Mouse (Mus musculus) megakaryocyte, adult 5-6 weeks (primary cell): Measurements from ENCODE around the gene Dclre1a. TPM values are rescaled to one million over a fixed set of nuclear protein-coding genes. Genes with fewer than 3 reads are reported as not detected.
A peak's percentile ranks its signal among the peaks of the same experiment; 100 is the strongest.

Source experiments
- ATAC-seq: 2 replicates; pipeline ENCODE4 v1.8.0; 2016; ENCODE audit warnings: mild to moderate bottlenecking, inconsistent platforms; ENCODE audit not compliant: poor library complexity, severe bottlenecking
- total RNA-seq, 2 experiments: library from RNA; stranded (forward) in 1 of 2; stranded (reverse) in 1 of 2; fragments of 153-499, 151-499 nt in 1 of 2; fragments of 221-1000, 200-1000 nt in 1 of 2; gene quantifications; 2 replicates each; pipeline versions ENCODE4 v1.2.3 to v1.2.4; 2015 to 2017

Gene Dclre1a
- 22.6 and 27.1 TPM in 2 replicates for total RNA-seq (2015)
- total RNA-seq (2017), result 17.4 and 22.7 TPM in 2 replicates

DNA sequence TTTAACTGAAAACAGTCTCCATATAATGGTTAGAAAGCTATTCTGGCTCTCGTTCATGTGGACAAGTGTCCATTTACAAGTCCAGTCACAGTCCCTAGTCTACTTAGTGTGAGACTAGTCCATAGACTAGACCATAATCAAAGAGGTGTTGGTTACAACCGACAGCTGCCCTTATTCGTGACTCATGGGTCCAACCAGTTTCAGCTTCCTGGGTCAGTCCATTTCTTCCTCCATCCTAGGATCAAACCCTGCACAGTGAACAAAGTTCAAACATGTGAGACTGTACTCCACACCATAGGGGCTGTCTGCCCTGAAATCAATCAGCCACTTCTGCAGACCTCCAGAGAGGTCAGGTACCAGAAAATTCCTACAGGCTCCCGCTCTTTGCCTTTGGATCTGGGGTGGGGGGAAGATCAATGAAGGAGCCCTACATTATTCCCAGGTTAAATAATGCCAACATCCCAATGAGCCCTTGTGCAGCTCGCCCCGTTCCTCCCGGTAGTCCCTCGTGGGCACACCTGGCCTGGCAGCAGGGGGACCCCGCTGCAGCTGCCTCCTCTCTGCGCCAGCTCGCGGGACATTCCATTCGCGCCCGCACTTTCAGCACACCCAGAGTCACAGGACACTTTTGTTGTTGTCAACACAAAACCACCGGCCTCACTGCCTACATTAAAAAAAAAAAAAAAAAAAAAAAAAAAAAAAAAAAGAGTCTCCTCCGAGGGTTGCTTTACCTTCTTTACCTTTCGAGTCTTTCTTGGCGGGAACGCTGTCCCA lies at the start of gene Dclre1a:
Dclre1a (minus strand) TSS at position 767 of the 774 bp plus-strand sequence.
- ATAC-seq, result peak; percentile 69

DNA sequence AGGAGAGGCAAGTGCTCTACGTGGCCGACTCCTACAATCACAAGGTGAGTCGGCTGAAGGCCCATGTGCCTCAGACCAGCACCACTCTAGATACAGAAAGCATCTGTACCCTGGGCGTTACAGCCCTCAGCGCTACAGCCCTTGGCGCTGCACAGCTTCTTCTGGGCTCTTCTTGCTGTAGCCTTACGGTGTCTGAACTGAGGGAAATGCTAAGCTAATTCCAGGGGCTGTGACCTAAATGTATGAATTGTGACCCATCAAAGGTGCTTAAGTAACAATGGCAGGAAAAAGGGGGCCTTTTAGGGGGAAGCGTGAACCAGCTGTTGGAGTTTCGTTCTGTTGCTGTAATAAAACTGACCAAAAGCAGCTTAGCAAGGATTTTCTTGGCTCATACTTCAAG lies 44.5 kb upstream of the Dclre1a start:
- no peak for ATAC-seq

DNA sequence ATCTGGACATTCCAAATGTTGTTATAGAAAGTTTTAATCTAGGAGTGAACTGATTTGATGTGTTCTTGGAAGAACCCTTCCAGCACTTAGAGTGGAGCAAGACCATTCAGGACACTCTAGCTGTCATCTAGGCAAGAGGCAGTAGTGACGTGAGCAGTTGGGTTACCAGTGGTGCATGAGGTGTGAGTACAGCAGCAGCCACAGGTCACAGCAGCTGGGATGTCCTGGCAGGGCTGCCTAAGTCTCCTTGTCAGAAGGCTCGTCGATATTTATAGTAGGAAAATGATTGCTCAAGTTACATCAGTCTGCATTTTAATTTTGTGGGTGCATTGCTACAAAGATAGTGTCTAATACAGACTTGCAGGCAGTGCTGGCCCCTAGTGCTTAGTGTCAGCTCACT lies 42.2 kb upstream of the Dclre1a start:
- ATAC-seq, result no peak

DNA sequence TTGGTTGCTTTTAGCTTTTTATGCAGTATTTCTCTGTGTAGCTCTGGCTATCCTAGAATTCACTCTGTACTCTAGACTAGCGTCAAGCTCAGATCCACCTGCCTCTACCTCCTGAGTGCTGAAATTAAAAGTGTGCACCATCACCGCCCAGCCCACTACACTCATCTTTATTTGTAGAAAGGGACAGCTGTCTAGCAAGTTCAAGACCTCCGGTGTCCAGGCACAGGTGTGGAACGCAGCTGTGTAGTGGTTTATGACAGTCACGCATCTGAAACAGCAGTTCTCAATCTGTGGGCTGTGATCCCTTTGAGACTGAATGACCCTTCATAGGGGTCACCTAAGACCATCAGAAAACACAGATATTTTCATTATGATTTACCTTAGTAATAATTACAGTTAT lies 41.4 kb upstream of the Dclre1a start:
- ATAC-seq, result no peak

DNA sequence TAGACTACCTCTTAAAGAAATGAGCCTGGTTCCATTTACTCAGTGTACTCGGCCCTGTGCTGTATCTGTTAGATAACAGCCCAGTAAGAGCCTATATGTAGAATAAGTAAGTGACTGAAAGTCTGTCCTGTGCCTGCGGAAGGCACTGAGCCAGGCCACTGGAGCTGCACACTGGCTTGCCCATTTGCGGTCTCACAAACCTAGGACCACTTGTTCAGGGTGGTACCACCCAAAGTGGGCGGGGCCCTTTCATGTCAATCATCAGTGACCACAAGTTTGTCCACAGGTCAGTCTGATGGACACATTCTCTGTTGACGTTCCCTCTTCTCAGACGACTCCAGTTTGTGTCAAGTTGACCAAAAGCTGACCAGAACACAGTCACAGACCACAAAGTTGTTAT lies 41.0 kb upstream of the Dclre1a start:
- ATAC-seq, result no peak

DNA sequence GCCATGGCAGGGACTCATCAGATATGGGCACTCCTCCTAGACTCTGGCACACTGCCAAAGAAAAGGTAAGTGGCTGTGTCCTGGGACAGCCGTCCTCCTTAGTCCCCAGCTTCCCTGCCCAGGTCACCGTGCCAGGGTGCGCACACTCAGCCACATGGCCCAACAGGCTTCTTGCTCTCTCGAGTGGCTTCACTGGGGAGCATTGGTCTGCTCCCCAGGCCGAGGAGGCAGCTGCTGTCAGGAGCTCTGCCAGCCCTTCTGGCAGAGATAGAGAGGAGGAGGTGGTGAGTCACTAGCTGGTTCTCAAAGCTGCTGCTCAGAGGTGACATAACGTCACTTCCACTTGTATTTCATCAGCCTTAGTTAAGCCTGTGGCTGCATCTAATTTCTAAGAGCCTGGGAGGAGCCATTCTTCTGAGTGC lies 40.2 kb upstream of the Dclre1a start:
- ATAC-seq, result peak; percentile 85

DNA sequence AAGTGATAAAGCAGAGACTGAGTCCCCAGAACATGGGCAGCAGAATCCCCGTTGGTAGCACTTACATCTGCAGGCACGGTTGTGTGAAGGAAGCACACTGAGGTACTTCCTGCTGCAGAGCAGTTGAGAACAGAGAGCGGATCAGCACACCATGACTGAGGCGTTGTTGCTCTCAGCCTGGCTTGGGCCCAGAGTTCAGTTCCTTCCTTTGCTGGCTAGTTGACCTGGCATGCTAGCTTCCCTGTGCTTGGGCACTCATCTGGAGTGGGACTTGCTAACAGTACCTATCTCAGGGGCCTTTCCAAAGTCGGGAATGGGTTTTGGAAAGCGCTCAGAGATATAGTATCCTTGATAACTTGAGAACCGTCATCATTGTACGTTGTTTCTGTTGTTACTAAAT lies 38.3 kb upstream of the Dclre1a start:
- no peak for ATAC-seq

DNA sequence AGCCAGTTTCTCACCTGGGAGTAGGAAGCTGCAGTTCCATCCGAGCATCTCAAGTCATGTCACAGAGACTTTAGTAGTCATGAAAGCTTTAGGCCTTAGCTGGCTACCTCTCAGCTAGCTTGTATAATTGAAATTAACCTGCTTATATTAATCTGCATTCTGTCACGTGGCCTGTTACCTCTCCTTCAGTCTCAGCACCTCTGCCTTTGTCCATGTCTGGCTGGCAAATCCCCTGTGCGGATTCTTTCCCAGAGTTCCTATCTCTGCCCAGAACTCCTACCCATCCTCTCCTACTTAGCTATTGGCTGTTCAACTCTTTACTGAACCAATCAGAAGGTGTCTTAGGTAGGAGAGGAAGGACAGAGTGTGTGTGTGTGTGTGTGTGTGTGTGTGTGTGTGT lies 36.3 kb upstream of the Dclre1a start:
- ATAC-seq, result no peak

DNA sequence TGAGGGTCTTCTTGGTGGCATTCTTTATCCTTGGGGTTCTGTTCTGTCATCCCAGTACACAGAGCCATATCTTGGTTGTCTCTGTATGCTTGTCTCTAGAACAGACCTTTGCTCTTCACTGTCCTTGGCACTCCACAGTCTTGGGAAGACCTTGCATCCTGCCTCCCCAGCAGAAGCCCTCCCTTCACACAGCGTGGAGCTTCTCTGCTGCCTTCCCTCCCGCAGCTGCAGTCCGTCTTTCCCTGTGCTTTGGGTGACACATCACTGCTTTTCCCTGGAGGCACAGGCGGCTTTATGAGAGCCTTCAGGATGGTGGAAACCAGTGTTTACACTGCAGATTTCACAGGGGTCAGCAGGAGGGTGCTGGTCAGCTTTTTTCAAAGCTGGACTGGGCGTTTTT lies 35.8 kb upstream of the Dclre1a start:
- ATAC-seq, result no peak

DNA sequence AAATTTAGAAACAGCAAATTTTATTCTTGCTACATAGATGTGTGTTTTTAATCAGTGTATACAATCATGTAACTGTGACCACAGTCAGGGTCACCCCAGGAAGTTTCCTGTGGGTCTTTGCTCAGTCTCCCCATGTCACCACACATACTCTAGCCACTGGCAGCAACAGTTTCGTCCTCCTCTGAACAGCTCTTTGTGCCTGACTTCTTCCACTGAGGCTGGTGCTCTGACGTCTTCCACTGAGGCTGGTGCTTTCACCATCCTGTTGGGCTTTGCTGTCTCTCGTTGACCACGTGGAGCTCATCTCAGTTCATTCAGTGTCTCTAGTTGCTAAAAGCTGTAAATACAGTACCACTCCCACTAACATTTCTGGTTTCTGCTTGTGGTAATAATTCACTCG lies 34.0 kb upstream of the Dclre1a start:
- peak; percentile 40; the same call in 1 of the 2 replicates for ATAC-seq

DNA sequence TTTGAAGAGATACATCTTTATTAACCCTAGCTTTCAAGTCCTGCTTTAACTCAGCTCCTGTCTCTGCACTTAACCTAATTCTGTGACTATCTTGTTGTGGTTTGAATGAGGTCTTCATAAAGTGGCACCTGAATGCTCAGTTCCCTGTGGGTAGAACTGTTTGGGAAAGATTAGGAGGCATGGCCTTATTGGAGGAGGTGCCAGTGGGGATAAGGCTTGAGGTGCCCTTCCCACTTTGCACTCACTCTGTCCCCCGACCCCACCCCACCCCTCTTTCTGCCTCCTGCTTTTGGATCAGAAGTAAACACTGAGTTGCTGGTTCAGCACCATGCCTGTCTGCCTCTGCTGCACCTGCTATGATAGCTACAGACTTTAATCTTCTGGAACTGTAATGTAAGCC lies 29.8 kb upstream of the Dclre1a start:
- no peak for ATAC-seq

DNA sequence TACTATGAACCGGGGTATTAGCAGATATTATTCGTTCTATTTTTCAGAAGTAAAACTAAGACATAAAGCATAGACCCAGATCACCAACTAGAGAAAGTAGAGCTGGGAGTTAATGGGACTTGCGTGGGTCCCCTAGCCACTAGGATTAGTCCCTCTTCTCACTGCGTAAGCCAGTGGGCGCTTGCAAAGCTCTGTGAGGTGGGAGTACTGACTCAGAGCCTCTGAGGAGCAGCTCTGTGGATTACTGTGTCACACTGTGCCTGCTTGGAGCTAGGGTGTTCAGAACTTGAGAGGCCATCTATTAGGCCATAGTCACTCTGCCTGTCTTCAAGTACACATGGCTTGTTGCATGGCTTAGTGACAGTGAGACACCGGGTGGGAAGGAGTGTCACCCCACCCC lies 25.2 kb upstream of the Dclre1a start:
- ATAC-seq, result no peak

DNA sequence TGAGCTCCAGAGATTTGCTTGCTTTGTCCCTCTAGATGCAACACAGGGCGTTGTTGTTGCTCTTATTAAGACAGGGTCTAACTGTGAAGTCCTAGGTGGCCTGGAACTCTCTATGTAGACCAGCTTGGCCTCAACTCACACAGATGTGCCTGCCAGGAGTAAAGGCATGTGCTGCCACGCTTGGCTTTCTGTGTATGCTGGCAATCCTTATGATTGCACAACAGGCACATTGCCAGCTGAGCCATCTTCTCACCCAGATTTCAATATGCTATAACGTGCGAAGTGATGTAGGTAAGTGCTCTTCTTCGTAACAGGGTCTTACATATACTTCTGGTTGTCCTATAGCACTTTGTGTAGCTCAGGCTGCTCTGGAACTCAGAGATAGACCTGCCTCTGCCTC lies 23.9 kb upstream of the Dclre1a start:
- ATAC-seq, result no peak

DNA sequence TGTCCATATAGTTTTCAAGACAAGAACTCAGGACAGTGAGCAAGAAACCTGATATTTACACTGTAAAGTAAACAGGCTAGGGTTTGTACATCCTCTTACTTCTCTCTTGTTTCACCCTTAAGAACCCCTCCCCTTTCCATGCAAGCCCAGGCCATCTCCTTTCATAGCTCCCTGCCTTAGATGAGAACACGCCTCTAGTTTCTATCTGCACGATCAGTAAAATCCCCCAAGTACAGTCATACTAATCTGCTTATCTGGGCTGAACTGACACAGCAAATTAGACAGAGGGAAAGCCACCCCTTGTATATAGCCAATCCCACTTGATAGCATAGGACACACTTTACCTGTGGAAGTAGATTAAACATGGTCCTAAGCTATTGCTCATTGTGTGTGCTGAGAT lies 23.2 kb upstream of the Dclre1a start:
- no peak for ATAC-seq

DNA sequence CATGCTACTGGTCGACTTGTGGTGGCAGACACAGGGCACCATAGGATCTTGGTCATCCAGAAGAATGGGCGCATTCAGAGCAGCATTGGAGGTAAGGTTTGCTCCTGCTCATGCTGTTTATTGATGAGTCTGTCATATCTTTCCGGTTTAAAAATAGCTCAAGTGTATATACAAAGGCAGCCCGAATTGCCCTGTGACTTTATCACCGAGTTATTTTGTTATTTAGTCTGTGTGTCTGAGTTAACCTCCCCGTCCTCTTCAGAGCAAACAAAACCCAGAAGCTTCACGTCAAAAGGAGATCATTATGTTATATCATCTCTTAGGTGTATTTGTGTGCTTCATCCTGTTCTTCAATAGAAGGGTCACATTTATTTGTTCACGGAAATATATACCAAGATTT lies 22.8 kb upstream of the Dclre1a start:
- no peak for ATAC-seq

DNA sequence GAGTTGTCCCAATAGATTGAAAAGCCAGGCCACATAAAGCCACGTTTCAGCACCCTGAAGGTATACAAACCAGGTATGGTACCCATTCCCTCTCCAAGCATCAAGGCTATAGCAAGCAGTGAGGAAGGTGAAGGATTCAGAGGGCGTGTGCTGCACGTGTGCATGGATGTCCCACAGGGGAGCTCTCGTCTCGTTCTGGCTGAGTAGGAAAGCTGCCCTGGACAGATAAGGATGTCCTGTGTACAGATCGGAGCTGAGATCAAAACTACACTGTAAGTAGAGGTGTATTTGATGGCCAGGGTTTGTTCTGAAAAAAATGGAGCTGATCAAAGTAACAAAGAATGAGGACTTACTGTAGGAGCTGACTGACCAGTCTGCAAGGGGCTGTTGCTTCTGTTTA lies 18.9 kb upstream of the Dclre1a start:
- no peak for ATAC-seq

DNA sequence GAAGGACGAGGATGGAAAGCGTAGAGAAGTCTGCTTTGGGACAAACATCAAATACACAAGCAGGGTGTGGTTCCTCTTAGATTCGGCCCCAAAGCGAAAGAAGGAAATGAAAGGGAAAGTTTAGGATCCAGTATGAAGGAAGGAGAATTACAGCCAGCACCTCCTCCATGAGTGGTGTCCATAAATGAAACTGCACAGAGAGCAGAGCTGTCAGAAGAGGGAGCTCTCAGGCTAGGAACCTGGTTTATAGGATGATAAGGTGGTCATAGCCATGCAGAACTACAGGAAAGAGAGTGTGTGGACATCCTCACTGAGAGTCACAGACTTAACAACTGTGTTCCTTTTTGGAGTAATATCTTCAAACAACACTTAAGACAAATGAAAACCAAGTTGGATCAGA lies 18.0 kb upstream of the Dclre1a start:
- peak; percentile 95 for ATAC-seq

DNA sequence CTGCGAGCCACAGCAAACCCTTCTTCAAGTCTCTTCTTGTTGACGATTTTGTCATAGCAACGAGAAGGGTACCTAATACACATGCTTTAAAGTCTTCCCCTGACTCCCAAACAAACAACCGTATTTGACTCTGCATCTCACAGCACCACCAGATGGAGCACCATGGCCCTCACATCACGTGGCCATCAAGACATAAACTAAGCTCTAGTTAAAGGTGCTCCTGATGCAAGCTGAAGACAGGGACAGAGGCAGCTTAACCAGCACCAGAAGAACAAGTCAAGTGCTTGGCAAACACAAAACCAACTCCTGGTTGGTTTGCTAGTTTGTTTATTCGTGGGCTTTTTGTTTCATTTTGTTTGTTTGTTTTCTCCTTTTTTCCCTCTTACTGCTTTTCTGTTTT lies 17.3 kb upstream of the Dclre1a start:
- ATAC-seq, result no peak

DNA sequence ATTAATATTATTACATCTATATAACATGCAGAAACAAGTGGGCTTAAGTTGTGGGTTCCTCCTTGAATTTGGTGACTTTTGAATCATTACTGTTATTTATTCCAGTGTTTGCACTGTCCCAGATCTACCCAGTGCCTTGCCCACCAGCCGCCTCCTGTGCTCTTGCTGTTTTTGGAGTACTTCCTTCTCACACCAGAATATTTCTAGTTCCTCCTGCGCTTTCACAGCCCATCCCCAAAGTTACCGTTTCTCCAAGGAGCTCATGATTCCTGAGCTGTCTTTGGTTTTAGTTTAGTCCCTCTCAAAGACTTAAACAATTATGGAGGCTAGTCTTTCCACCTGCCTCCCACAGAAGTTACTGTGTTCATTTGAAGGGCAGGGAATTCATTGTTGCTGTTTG lies 15.4 kb upstream of the Dclre1a start:
- no peak for ATAC-seq

DNA sequence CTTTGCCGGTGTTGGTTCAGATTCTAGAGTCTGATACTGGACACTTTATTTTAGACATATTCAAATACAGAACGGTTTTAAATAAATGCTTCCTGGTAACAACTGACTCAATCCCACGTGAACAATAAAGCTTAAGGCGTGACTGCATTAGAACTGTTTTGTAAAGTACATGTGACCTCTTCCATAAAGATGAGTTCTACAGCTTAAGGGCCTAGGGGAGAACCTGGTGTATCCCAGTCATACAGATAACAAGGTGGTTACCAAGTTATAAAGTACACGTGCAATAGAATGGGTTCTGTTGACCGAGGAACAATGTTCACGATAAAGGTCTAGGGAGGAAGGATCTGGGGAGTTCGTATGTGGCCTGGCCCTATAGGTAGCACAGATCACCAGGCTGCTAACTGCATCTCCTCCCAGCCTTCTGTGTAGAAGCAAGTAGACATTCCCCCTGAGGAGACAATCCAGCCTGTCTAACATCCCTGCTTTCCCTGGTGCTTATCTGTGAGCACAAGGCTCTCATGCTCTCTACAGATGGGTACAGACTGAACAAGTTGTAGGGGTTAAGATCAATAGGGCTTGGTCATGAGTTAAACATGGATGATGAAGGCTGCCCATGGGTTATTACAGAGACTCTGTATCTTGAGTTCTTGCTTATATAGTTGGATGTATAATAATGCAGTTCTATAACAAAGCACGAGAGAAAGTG lies 14.6 kb upstream of the Dclre1a start:
- no peak for ATAC-seq

DNA sequence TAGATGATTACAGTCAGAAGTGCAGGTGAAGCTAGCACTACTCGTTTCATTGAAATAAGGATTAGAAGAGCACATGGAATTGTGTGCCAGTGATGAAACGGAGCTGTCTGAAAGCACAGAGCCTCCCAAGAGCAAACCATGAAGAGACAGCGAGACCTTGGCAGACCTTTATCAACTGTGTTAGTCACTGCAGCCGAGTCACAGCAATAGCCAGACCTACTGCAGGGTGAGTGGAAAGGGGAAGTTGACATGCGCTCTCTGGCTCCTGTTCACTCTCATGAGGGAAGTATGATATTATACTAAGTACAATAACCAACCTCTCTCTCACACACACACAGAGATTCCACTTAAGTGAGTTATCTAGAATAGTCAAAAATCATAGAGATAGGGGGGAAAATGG lies 8.0 kb upstream of the Dclre1a start:
- ATAC-seq, result peak; percentile 99

DNA sequence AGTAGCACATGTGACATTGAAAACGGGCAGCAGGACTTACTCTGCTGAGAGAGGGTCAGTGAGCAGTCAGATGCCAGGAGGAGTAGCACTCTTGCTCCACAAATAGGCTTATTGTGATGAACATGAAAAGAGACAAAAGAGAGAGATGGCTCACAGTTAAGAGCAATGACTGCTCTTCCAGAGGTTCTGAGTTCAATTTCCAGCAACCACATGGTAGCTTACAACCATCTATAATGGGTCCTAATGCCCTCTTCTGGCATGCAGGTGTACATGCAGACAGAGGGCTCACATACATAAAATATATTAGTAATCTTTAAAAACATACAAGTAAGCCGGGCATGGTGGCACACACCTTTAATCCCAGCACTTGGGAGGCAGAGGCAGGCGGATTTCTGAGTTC lies 5.2 kb upstream of the Dclre1a start:
- ATAC-seq, result no peak
